Mouse (Mus musculus): Measurements from ENCODE around the gene Tecta.

GRCm38 (mm10) chr9:42303894-42304293, 95.8 kb downstream of the Tecta start:
- no peak for TF ChIP-seq POLR2A (IDR thresholded peaks at IDR 0.05; ENCODE audit: insufficient read depth, low read depth, low read length)
- TF ChIP-seq CTCF (IDR thresholded peaks at IDR 0.05; ENCODE audit: insufficient read depth, low read depth, low read length), result no peak

Measured in olfactory bulb, adult 2 months (tissue).